Mouse (Mus musculus) heart, postnatal 0 days (tissue): ENCODE data around the gene Eif3j1.

Experiments
- CTCF ChIP-seq: IDR thresholded peaks from 2 replicates; pipeline ENCODE4 v1.5.1; 2016; ENCODE audit warnings: antibody characterized with exemption, control low read depth, low read depth
- EP300 ChIP-seq: IDR thresholded peaks from 2 replicates; pipeline ENCODE4 v1.6.1; 2016; ENCODE audit warnings: antibody characterized with exemption, low read depth

DNA sequence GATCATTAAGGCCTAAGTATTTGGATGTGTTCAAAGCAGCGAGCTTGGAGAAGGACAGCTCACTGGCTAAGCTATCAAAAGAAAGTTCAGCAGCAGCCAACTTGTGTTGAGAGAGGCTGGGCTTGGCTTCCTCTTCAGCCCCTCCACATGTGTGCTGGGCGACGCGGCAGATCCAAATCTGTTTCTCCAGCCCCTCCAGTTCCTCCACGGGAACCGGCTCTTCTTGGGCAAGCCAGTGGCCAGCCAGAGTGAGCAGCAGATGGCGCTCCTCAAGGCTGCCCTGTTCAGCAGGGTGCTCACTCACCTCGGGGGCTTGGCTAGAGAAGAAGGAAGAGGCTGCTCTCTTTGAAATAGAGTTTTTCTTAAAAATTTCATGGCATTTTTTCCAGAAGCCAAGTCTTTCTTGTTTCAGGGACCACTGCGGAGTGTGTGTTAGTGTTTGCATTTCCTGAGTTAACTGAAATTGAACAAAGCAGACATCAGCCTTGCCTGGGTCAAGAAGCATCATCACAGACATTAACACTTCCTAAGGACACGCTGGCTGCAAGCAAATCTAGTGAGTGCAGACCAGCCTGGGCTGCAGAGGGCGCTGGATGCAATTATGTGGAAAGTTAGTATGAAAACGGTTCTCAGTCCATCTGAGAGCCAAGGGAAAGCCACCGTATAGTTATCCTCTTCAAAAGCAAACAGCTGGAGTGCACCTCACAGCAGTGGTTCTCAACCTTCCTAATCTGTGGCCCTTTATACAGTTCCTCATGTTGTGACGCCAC, 37.0 kb downstream of the Eif3j1 start:
- TF ChIP-seq CTCF (peak; percentile 40; the same call in 1 of the 2 replicates), EP300 (no peak)
